Mouse (Mus musculus): ENCODE measurements around the gene Fgf16.

GRCm38 (mm10) chrX:105763612-105764011 is 467 bp upstream of the Fgf16 start:
- TF ChIP-seq CTCF (IDR thresholded peaks at IDR 0.05) (no peak), EP300 (IDR thresholded peaks at IDR 0.05) (no peak)
